Mouse (Mus musculus): ENCODE results near the gene Mrpl17. TPM values are rescaled to one million over a fixed set of nuclear protein-coding genes. Genes with fewer than 3 reads are reported as not detected.
A peak's percentile ranks its signal among the peaks of the same experiment; 100 is the strongest.

Mrpl17 gene
- polyA plus RNA-seq, 1 experiment, result 73.3 TPM

GRCm38 (mm10) chr7:105762517-105763270 is 48.2 kb downstream of the Mrpl17 start:
- no peak for TF ChIP-seq POLR2A (IDR thresholded peaks at IDR 0.05; ENCODE audit: control insufficient read depth, low read depth, low read length)
- no peak for TF ChIP-seq CTCF (IDR thresholded peaks at IDR 0.05; ENCODE audit: control insufficient read depth, insufficient read depth, insufficient replicate concordance, low read depth, low read length)
- Histone ChIP-seq H3K4me3 (ENCODE audit: control insufficient read depth, low read depth, low read length) (peak overlapping the region; percentile 74), H3K36me3 (ENCODE audit: control insufficient read depth, insufficient read depth, low read length) (no peaks in the 10 kb centered on the region; the same call in 1 of the 2 replicates), H3K27me3 (ENCODE audit: control insufficient read depth, insufficient read depth, low read length) (no peaks in the 10 kb centered on the region), H3K4me1 (ENCODE audit: control insufficient read depth, insufficient read depth, low read length) (peaks cover 14% of the 10 kb centered on the region), H3K27ac (ENCODE audit: control insufficient read depth, insufficient read depth, low read depth, low read length) (no peak overlapping the region)

- H3K27me3 ChIP-seq (ENCODE audit: control insufficient read depth, insufficient read depth, low read length), result no peaks in the 10 kb centered on the region
- no peak overlapping the region for H3K27ac ChIP-seq (ENCODE audit: control insufficient read depth, insufficient read depth, low read depth, low read length)
- TF ChIP-seq CTCF (IDR thresholded peaks at IDR 0.05; ENCODE audit: control insufficient read depth, insufficient read depth, insufficient replicate concordance, low read depth, low read length), result no peak
- TF ChIP-seq POLR2A (IDR thresholded peaks at IDR 0.05; ENCODE audit: control insufficient read depth, low read depth, low read length), result no peak
- peaks cover 14% of the 10 kb centered on the region for H3K4me1 ChIP-seq (ENCODE audit: control insufficient read depth, insufficient read depth, low read length)
- no peaks in the 10 kb centered on the region; the same call in 1 of the 2 replicates for H3K36me3 ChIP-seq (ENCODE audit: control insufficient read depth, insufficient read depth, low read length)
- H3K4me3 ChIP-seq (ENCODE audit: control insufficient read depth, low read depth, low read length), result peak overlapping the region; percentile 74
Measured at GRCm38 (mm10) chr7:105761813-105762484, 49.0 kb downstream of the Mrpl17 start.

- Histone ChIP-seq H3K36me3 (ENCODE audit: control insufficient read depth, insufficient read depth, low read length) (no peaks in the 10 kb centered on the region), H3K4me3 (ENCODE audit: control insufficient read depth, low read depth, low read length) (no peak overlapping the region), H3K27ac (ENCODE audit: control insufficient read depth, insufficient read depth, low read depth, low read length) (no peak overlapping the region), H3K27me3 (ENCODE audit: control insufficient read depth, insufficient read depth, low read length) (no peaks in the 10 kb centered on the region), H3K4me1 (ENCODE audit: control insufficient read depth, insufficient read depth, low read length) (peaks cover 13% of the 10 kb centered on the region)
- TF ChIP-seq CTCF (IDR thresholded peaks at IDR 0.05; ENCODE audit: control insufficient read depth, insufficient read depth, insufficient replicate concordance, low read depth, low read length) (no peak), POLR2A (IDR thresholded peaks at IDR 0.05; ENCODE audit: control insufficient read depth, low read depth, low read length) (no peak)
Measured at GRCm38 (mm10) chr7:105753281-105753680, 57.6 kb downstream of the Mrpl17 start.

Other genes starting within 250 kb of the Mrpl17 start
- 33.9 and 37.4 TPM in 2 replicates for gene Apbb1, start 229.4 kb downstream of the Mrpl17 start, polyA plus RNA-seq (2012; rRNA removed)
- gene Hpx, start 211.0 kb downstream of the Mrpl17 start, polyA plus RNA-seq (2012; rRNA removed), result 0.30 and 0.36 TPM in 2 replicates
- 4.6 and 5.1 TPM in 2 replicates for gene Trim3, start 177.5 kb downstream of the Mrpl17 start, polyA plus RNA-seq (2012; rRNA removed)
- gene Timm10b, start 171.0 kb downstream of the Mrpl17 start, polyA plus RNA-seq (2012; rRNA removed), result 73.6 and 76.1 TPM in 2 replicates
- 12.4 and 12.5 TPM in 2 replicates for gene Arfip2, start 170.7 kb downstream of the Mrpl17 start, polyA plus RNA-seq (2012; rRNA removed)
- 52.1 and 76.2 TPM in 2 replicates for gene Gm45799, start 170.5 kb downstream of the Mrpl17 start, polyA plus RNA-seq (2012; rRNA removed)
- gene Dnhd1, start 160.3 kb downstream of the Mrpl17 start, polyA plus RNA-seq (2012; rRNA removed), result 31.7 and 31.9 TPM in 2 replicates
- gene Ilk, start 74.5 kb downstream of the Mrpl17 start, polyA plus RNA-seq (2012; rRNA removed), result 42.9 and 44.0 TPM in 2 replicates
- gene Rrp8, start 73.7 kb downstream of the Mrpl17 start, polyA plus RNA-seq (2012; rRNA removed), result 2.1 and 2.4 TPM in 2 replicates
- gene Taf10, start 66.7 kb downstream of the Mrpl17 start, polyA plus RNA-seq (2012; rRNA removed), result 472 and 503 TPM in 2 replicates
- 9.9 and 10.5 TPM in 2 replicates for gene Tpp1, start 58.9 kb downstream of the Mrpl17 start, polyA plus RNA-seq (2012; rRNA removed)
- gene Dchs1, start 23.4 kb downstream of the Mrpl17 start, polyA plus RNA-seq (2012; rRNA removed), result 3.2 and 5.5 TPM in 2 replicates
- 0.26 TPM in 1 of 2 replicates, not detected in the other for gene Gm4070, start 142.9 kb upstream of the Mrpl17 start, polyA plus RNA-seq (2012; rRNA removed)